Mouse (Mus musculus) neural tube, embryonic 14.5 days (tissue): ENCODE data around the gene Fbxo17. TPM values are rescaled to one million over a fixed set of nuclear protein-coding genes. Genes with fewer than 3 reads are reported as not detected.

Experiments
- ATAC-seq: fragments of 200-750 bp; cut with Nextera tagmentation; 2 replicates; pipeline ENCODE4 v1.8.0; 2017; ENCODE audit warnings: low read depth, mild to moderate bottlenecking, moderate TSS enrichment, moderate library complexity
- H3K27ac ChIP-seq: fragments of 300-500 bp; sonication (generic); 2 replicates; pipeline ENCODE4 v1.5.1; 2014; ENCODE audit warnings: low read depth, mild to moderate bottlenecking, control low read depth, low read length, moderate library complexity, mixed read lengths
- H3K27me3 ChIP-seq: fragments of 300-500 bp; sonication (generic); 2 replicates; pipeline ENCODE4 v1.6.1; 2014; ENCODE audit warnings: low read length; ENCODE audit not compliant: control insufficient read depth, insufficient read depth
- H3K36me3 ChIP-seq: fragments of 300-500 bp; sonication (generic); 2 replicates; pipeline ENCODE4 v1.6.1; 2014; ENCODE audit warnings: low read length, mixed read lengths; ENCODE audit not compliant: control insufficient read depth, insufficient read depth
- H3K4me1 ChIP-seq: fragments of 300-500 bp; sonication (generic); 2 replicates; pipeline ENCODE4 v1.6.1; 2014; ENCODE audit warnings: low read length; ENCODE audit not compliant: control insufficient read depth, insufficient read depth
- H3K4me2 ChIP-seq: fragments of 300-500 bp; sonication (generic); 2 replicates; pipeline ENCODE4 v1.6.1; 2014; ENCODE audit warnings: mild to moderate bottlenecking, low read depth, low read length, control low read depth
- H3K4me3 ChIP-seq: fragments of 300-500 bp; sonication (generic); 2 replicates; pipeline ENCODE4 v1.5.1; 2014; ENCODE audit warnings: low read depth, low read length, control low read depth, mixed read lengths
- H3K9ac ChIP-seq: fragments of 300-500 bp; sonication (generic); replicated peaks from 2 replicates; pipeline ENCODE4 v1.6.1; 2014; ENCODE audit warnings: low read depth, mild to moderate bottlenecking, control low read depth, low read length, mixed read lengths
- H3K9me3 ChIP-seq: fragments of 300-500 bp; sonication (generic); 2 replicates; pipeline ENCODE4 v1.6.1; 2016; ENCODE audit warnings: low read length; ENCODE audit not compliant: control insufficient read depth
- WGBS: fragments of 180-500 bp; shearing (Covaris S2); extraction: QIAGEN DNeasy Blood & Tissue Kit; methylation state at CpG from one replicate; pipeline ENCODE4 v1.1.7; 2014; 5-methylcytosine and 5-hydroxymethylcytosine counted together
- polyA plus RNA-seq: library from polyadenylated mRNA; unstranded; fragments of >200 nt; fragmentation: Nextera tagmentation; extraction: Ambion mirVana; gene quantifications from 2 replicates; pipeline ENCODE4 v1.2.1, GENCODE M21; 2014

Fbxo17 gene
- polyA plus RNA-seq, 1 experiment from 2014 or later: 2.4 TPM

DNA sequence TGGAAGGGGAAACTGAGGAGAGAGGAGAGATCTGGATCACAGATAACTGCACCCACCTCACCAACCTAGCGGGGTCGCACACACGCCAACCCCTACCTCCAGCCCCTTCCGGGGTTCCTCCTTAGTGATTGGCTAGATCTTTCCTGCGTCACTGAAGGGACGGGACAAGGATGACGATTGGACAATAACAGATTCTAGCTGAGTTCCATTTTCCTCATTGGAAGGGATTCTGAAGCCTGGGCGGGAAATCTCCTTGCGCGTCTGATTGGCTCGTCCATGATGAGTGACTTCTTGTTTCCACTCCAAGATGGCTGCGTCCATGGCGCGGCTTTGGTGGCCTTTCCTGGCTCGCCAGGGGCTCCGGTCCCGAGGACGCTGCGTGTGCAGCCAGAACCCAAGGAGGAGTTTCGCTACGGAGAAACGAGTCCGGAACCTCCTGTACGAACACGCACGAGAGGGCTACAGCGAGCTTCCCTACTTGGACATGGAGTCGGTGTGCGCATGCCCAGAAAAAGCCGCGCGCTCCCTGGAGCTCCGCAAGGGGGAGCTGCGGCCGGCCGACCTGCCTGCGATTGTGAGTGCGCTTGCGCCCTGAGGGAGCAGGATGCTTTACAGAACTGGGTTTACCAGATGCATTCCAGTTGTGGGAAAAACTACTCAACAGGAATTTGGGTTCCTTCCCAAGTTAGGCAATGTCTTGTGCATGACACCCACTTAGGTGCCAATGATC is 25.3 kb downstream of the Fbxo17 start, which contains the start of the genes Mrps12 and Sars2:
TSS of gene Mrps12 (minus strand) at position 112 of the 730 bp plus-strand sequence.
TSS of gene Sars2 (plus strand) at position 284 of the 730 bp plus-strand sequence.
- no peaks in the 10 kb centered on the region for H3K27me3 ChIP-seq
- H3K27ac ChIP-seq: peak within 1 kb of the TSS; percentile 66
- H3K4me2 ChIP-seq: peak within 1 kb of the TSS; percentile 63
- WGBS: under 1% methylated on average over 39 of the region's 39 CpGs
- ATAC-seq: peak; percentile 98
- H3K4me3 ChIP-seq: peak within 1 kb of the TSS; percentile 53
- 0 out of 2 replicates have a peak, but pooled peaks cover 10% of the 10 kb centered on the region for H3K4me1 ChIP-seq
- 0 out of 2 replicates have a peak, but pooled peaks cover 2% of the 10 kb centered on the region for H3K36me3 ChIP-seq
- H3K9me3 ChIP-seq: no peaks in the 10 kb centered on the region
- peak within 1 kb of the TSS; percentile 58 for H3K9ac ChIP-seq

DNA sequence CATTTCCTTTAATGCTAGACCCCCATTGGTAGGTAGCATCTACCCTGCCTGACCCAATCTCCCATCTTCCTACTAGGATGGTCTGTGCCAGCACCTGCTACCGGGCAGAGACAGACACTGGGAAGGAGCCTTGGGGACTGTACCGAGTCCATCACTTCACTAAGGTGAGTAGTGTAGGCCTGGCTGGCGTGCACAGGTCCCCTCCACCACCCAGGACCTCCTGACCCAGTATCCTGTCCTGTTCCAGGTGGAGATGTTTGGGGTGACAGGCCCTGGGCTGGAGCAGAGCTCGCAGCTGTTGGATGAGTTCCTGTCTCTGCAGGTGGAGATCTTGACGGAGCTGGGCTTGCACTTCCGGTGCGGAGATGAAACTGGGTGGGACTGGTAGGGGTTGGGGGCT is 33.3 kb downstream of the Fbxo17 start:
- WGBS: 93% methylated on average over 7 of the region's 7 CpGs
- Histone ChIP-seq H3K4me2 (no peak overlapping the region), H3K4me1 (no peaks in the 10 kb centered on the region), H3K9me3 (no peaks in the 10 kb centered on the region), H3K36me3 (peaks cover 12% of the 10 kb centered on the region; the same call in 1 of the 2 replicates), H3K27me3 (no peaks in the 10 kb centered on the region), H3K9ac (no peak overlapping the region), H3K4me3 (no peak overlapping the region), H3K27ac (no peak overlapping the region)
- no peak for ATAC-seq

DNA sequence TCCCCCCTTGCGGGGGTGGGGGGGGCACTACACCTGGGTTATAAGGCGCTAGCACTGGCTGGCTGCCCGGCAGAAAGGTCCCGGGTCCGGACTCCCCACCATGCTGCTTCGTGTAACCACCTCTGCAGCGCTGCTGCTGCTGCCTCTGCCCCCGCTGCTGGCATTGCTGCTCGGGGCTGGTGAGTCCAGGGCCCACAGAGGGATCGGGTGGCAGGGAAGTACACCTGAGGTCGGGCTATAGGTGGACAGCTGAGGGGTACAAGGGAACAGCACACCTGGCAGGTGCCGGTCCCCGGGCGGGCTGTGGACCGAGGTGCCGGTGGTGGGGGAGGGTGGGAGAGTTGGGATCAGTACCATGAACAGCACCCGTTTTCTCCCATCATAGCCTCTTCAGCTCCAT is 39.5 kb downstream of the Fbxo17 start, which contains the start of gene Ccer2:
TSS of gene Ccer2 (plus strand) at position 96 of the 400 bp plus-strand sequence.
- ATAC-seq: 0 out of 2 replicates have a peak, but pooled peaks have one; percentile 10
- peaks cover 2% of the 10 kb centered on the region; the same call in 1 of the 2 replicates for H3K27me3 ChIP-seq
- 0 out of 2 replicates have a peak, but pooled peaks cover 3% of the 10 kb centered on the region for H3K4me1 ChIP-seq
- 0 out of 2 replicates have a peak within 1 kb of the TSS, but pooled peaks have one; percentile 21 for H3K9ac ChIP-seq
- no peaks in the 10 kb centered on the region for H3K9me3 ChIP-seq
- no peak within 1 kb of the TSS for H3K27ac ChIP-seq
- peak within 1 kb of the TSS; percentile 33 for H3K4me2 ChIP-seq
- WGBS: 2% methylated on average over 16 of the region's 17 CpGs
- no peak within 1 kb of the TSS for H3K4me3 ChIP-seq
- peaks cover 20% of the 10 kb centered on the region for H3K36me3 ChIP-seq

GRCm38 (mm10) chr7:28758623-28759022 is 42.0 kb downstream of the Fbxo17 start:
- H3K9me3 ChIP-seq: no peaks in the 10 kb centered on the region
- H3K27me3 ChIP-seq: peaks cover 2% of the 10 kb centered on the region; the same call in 1 of the 2 replicates
- no peak overlapping the region for H3K4me3 ChIP-seq
- H3K36me3 ChIP-seq: peaks cover 21% of the 10 kb centered on the region
- no peak for ATAC-seq
- no peak overlapping the region for H3K27ac ChIP-seq
- H3K9ac ChIP-seq: no peak overlapping the region
- 82% methylated on average over 13 of the region's 13 CpGs for WGBS
- H3K4me1 ChIP-seq: 0 out of 2 replicates have a peak, but pooled peaks cover 3% of the 10 kb centered on the region
- no peak overlapping the region for H3K4me2 ChIP-seq

DNA sequence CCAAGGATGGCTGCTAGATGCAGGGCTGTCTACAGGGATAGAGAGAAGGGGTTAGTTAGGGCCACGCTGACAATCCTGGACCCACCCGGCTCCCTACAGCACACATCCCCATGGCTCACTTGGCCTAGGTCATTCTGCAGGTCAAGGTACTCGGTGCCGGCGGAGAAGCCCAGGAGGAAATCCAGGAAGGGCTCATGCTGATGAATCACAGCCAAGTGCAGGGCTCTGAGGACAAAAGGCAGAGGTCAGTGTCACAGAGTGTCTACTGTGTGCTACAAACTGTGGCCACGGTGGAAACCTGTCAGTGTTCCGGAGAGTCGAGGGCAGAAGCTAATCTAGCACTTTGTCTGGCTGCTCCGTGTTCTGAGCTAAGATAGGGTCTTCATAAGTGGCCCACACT is 45.3 kb downstream of the Fbxo17 start:
- Histone ChIP-seq H3K36me3 (peaks cover 21% of the 10 kb centered on the region), H3K9me3 (no peaks in the 10 kb centered on the region), H3K27me3 (no peaks in the 10 kb centered on the region), H3K4me2 (no peak overlapping the region), H3K4me3 (no peak overlapping the region), H3K4me1 (peaks cover 5% of the 10 kb centered on the region), H3K27ac (no peak overlapping the region), H3K9ac (no peak overlapping the region)
- 98% methylated on average over 9 of the region's 9 CpGs for WGBS
- ATAC-seq: no peak

- Histone ChIP-seq H3K36me3 (peaks cover 8% of the 10 kb centered on the region), H3K4me2 (peak overlapping the region; percentile 47), H3K9ac (no peak overlapping the region), H3K27ac (no peak overlapping the region), H3K4me3 (peak overlapping the region; percentile 58; the same call in 1 of the 2 replicates), H3K9me3 (no peaks in the 10 kb centered on the region), H3K27me3 (no peaks in the 10 kb centered on the region), H3K4me1 (peaks cover 14% of the 10 kb centered on the region)
- no peak for ATAC-seq
- WGBS: 91% methylated on average over 6 of the region's 6 CpGs
Measured at GRCm38 (mm10) chr7:28765211-28765610, 48.6 kb downstream of the Fbxo17 start.

GRCm38 (mm10) chr7:28766173-28766879 is 49.7 kb downstream of the Fbxo17 start, which contains the start of gene Sirt2:
TSS of gene Sirt2 (plus strand) at chr7:28766735.
- Histone ChIP-seq H3K9me3 (no peaks in the 10 kb centered on the region), H3K36me3 (peaks cover 3% of the 10 kb centered on the region; the same call in 1 of the 2 replicates), H3K9ac (peak within 1 kb of the TSS; percentile 77), H3K27ac (no peak within 1 kb of the TSS), H3K4me3 (peak within 1 kb of the TSS; percentile 58), H3K4me2 (peak within 1 kb of the TSS; percentile 71), H3K4me1 (peaks cover 14% of the 10 kb centered on the region), H3K27me3 (no peaks in the 10 kb centered on the region)
- under 1% methylated on average over 45 of the region's 45 CpGs for WGBS
- ATAC-seq: peak; percentile 98

GRCm38 (mm10) chr7:28766910-28767309 is 50.3 kb downstream of the Fbxo17 start:
- WGBS: 1% methylated on average over 14 of the region's 14 CpGs

More at GRCm38 (mm10) chr7:28766910-28767309, 50.3 kb downstream of the Fbxo17 start:
- Histone ChIP-seq H3K27me3 (no peaks in the 10 kb centered on the region), H3K4me2 (peak overlapping the region; percentile 71), H3K9ac (peak overlapping the region; percentile 77), H3K4me1 (peaks cover 14% of the 10 kb centered on the region), H3K36me3 (no peaks in the 10 kb centered on the region; the same call in 1 of the 2 replicates), H3K27ac (no peak overlapping the region), H3K9me3 (no peaks in the 10 kb centered on the region), H3K4me3 (peak overlapping the region; percentile 58)
- ATAC-seq: peak; percentile 9
